Mouse (Mus musculus) liver, postnatal 0 days (tissue): ENCODE measurements at regions not wholly inside any gene's neighbourhood (a gene's known extent, or its start where the extent isn't known, plus 50 kb on each side); places are given as distances from the start of the nearest gene placed in this dataset.

ENCODE experiments used
- ATAC-seq: fragments of 200-750 bp; cut with Nextera tagmentation; 2 replicates; pipeline ENCODE4 v1.8.0; 2017; ENCODE audit warnings: mild to moderate bottlenecking, moderate library complexity
- DNase-seq: peaks from one replicate; pipeline ENCODE4 v3.0.0-alpha.2; 2016
- H3K27ac ChIP-seq: fragments of 300-500 bp; sonication (generic); 2 replicates; pipeline ENCODE4 v1.5.1; 2014; ENCODE audit warnings: antibody characterized with exemption, moderate library complexity, mild to moderate bottlenecking, low read depth
- H3K27me3 ChIP-seq: fragments of 300-500 bp; sonication (generic); 2 replicates; pipeline ENCODE4 v1.6.1; 2014; ENCODE audit warnings: low read length, control low read depth, mixed read lengths; ENCODE audit not compliant: insufficient read depth
- H3K36me3 ChIP-seq: fragments of 300-500 bp; sonication (generic); replicated peaks from 2 replicates; pipeline ENCODE4 v1.6.1; 2014; ENCODE audit warnings: mild to moderate bottlenecking, control low read depth, low read length, moderate library complexity, mixed read lengths; ENCODE audit not compliant: insufficient read depth
- H3K4me1 ChIP-seq: fragments of 300-500 bp; sonication (generic); 2 replicates; pipeline ENCODE4 v1.6.1; 2014; ENCODE audit warnings: antibody characterized with exemption, mild to moderate bottlenecking, control low read depth; ENCODE audit not compliant: insufficient read depth
- H3K4me2 ChIP-seq: fragments of 300-500 bp; sonication (generic); 2 replicates; pipeline ENCODE4 v1.6.1; 2014; ENCODE audit warnings: low read depth, mild to moderate bottlenecking, low read length, moderate library complexity, mixed read lengths
- H3K4me3 ChIP-seq: fragments of 300-500 bp; sonication (generic); 2 replicates; pipeline ENCODE4 v1.5.1; 2014; ENCODE audit warnings: low read depth, low read length
- H3K9ac ChIP-seq: fragments of 300-500 bp; sonication (generic); replicated peaks from 2 replicates; pipeline ENCODE4 v1.6.1; 2014; ENCODE audit warnings: mild to moderate bottlenecking, moderate library complexity
- H3K9me3 ChIP-seq: fragments of 300-500 bp; sonication (generic); 2 replicates; pipeline ENCODE4 v1.6.1; 2016; ENCODE audit warnings: mild to moderate bottlenecking, control low read depth, low read length, mixed read lengths
- CTCF ChIP-seq: sonication (generic); IDR thresholded peaks from 2 replicates; pipeline ENCODE4 v1.5.1; 2016; ENCODE audit warnings: antibody characterized with exemption, low read depth
- EP300 ChIP-seq: IDR thresholded peaks from 2 replicates; pipeline ENCODE4 v1.6.1; 2016; ENCODE audit warnings: antibody characterized with exemption, low read depth, mild to moderate bottlenecking
- WGBS: fragments of 180-500 bp; shearing (Covaris S2); extraction: QIAGEN DNeasy Blood & Tissue Kit; methylation state at CpG from one replicate; pipeline ENCODE4 v1.1.7; 2014; ENCODE audit not compliant: insufficient replicate concordance; 5-methylcytosine and 5-hydroxymethylcytosine counted together

DNA sequence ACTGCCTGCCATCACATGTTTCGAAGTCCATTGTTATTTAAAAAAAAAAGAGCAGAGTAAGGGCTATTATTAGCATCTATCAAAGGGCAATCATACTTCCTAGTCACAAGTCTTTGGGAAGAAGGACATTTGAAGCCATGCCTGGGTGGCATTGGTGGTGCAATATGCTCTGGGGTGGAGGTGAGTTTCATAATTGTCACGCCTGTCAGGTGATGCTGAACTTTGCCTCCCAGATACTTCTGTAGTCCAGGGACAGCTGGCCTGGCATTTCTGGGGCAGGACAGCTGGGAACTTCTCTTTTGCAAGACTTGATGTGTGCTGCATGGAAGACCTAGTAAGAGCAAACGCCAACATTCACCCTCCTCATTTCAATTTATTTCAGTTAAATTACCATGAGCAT is 161.0 kb upstream of the Jun start:
- no peak overlapping the region for H3K27ac ChIP-seq
- H3K4me1 ChIP-seq, result peaks cover 10% of the 10 kb centered on the region
- ATAC-seq (peak; percentile 57), DNase-seq (no peak)
- no peaks in the 10 kb centered on the region for H3K27me3 ChIP-seq
- H3K9ac ChIP-seq, result no peak overlapping the region
- WGBS, result 63% methylated on average over 3 of the region's 3 CpGs
- no peak overlapping the region for H3K4me2 ChIP-seq
- H3K4me3 ChIP-seq, result no peak overlapping the region
- H3K9me3 ChIP-seq, result no peaks in the 10 kb centered on the region
- H3K36me3 ChIP-seq, result no peaks in the 10 kb centered on the region
- TF ChIP-seq CTCF (no peak), EP300 (no peak; the same call in 1 of the 2 replicates)

DNA sequence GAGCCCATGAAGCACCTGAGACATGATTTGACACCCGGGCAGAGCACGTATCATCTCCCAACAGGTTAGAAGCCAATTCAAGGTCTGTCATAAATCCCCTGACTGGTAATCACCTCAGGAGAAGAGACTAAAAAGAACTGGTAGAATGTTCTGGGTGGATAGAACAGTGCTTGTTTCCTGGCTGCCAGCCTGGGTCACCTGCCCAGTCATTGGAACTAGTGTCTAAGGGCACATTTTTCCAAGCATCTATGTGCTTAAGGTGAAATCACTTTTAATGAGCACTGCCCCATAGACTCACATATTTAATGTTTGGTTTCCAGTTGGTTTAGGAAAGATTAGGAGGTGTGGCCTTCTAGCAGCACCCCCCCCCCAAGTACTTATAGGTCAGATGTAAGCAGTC is 162.0 kb upstream of the Jun start:
- 89% methylated on average over 2 of the region's 2 CpGs for WGBS
- Histone ChIP-seq H3K4me3 (no peak overlapping the region), H3K9me3 (no peaks in the 10 kb centered on the region), H3K9ac (no peak overlapping the region), H3K4me2 (no peak overlapping the region), H3K36me3 (no peaks in the 10 kb centered on the region), H3K4me1 (peaks cover 10% of the 10 kb centered on the region), H3K27ac (no peak overlapping the region), H3K27me3 (no peaks in the 10 kb centered on the region)
- TF ChIP-seq EP300 (no peak), CTCF (no peak)
- DNase-seq, result no peak
- no peak for ATAC-seq

DNA sequence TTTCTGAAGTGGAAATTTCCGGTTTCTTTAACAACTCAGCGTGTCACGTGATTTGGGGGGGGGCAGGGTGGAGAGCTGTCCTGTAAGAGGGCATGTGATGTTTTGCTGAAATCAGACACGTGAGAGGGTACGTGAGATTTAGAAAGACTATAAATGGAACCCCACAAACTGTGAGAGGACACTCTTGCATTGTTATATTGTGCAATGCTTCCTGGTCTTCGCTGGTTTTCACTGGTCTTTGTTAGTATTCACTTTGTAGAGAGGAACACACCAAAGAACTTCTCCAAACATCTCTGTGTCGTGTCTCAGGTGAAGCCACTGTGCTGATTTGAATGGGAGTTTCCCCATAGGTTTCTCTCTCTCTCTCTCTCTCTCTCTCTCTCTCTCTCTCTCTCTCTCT is 163.2 kb upstream of the Jun start:
- ATAC-seq (peak; percentile 73), DNase-seq (peak; percentile 67)
- no peaks in the 10 kb centered on the region for H3K36me3 ChIP-seq
- 49% methylated on average over 7 of the region's 7 CpGs for WGBS
- H3K4me3 ChIP-seq, result no peak overlapping the region
- TF ChIP-seq CTCF, result no peak
- TF ChIP-seq EP300, result no peak
- no peaks in the 10 kb centered on the region for H3K9me3 ChIP-seq
- peak overlapping the region; percentile 74 for H3K27ac ChIP-seq
- H3K27me3 ChIP-seq, result no peaks in the 10 kb centered on the region
- peaks cover 10% of the 10 kb centered on the region for H3K4me1 ChIP-seq
- H3K9ac ChIP-seq, result no peak overlapping the region
- no peak overlapping the region for H3K4me2 ChIP-seq

DNA sequence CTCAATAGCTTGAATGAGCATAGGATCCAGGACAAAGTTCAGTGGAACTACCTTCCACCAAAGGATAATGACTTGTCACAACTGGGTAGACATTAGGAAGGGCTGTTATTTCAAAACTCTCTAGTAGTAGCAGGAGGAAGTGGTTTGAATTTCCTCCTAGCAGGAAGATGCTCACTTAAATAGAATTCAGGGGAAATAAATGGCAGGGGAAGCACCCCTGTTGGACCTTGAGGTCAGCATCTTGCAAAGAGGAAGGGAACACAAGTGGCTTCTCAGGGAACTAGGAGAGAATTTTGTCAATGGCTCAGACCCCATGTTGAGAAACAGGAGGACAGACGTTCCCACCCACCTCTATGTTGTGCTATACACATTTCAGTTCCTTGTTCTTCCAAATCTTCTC is 178.4 kb upstream of the Jun start:
- Histone ChIP-seq H3K27ac (no peak overlapping the region), H3K9me3 (no peaks in the 10 kb centered on the region), H3K36me3 (no peaks in the 10 kb centered on the region), H3K27me3 (no peaks in the 10 kb centered on the region), H3K4me2 (no peak overlapping the region), H3K9ac (no peak overlapping the region), H3K4me1 (no peaks in the 10 kb centered on the region), H3K4me3 (no peak overlapping the region)
- DNase-seq, result no peak
- no peak for TF ChIP-seq CTCF
- ATAC-seq, result peak; percentile 19; the same call in 1 of the 2 replicates
- 44% methylated on average over 1 of the region's 1 CpGs for WGBS

DNA sequence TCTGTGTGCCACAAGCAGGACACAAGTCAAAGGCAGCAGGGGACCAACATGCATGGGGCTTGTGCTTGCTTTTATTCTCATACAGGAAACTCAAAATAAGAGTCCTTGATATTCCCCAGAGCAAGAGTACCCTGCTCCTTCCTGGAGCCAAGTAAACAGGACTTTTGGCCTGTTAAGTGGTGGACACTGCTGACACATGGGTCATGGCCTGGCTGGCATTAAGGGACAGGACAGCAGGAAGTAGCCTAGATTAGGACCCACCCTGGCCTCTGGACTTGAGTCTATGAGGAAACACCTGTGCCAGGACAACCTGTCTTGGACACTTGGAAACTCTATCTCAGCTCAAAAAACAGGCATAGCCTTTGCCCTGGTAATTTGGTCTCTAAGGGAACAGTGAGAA is 181.0 kb upstream of the Jun start:
- Histone ChIP-seq H3K9me3 (no peaks in the 10 kb centered on the region), H3K36me3 (no peaks in the 10 kb centered on the region), H3K9ac (no peak overlapping the region), H3K4me3 (no peak overlapping the region), H3K27ac (no peak overlapping the region), H3K4me2 (no peak overlapping the region), H3K4me1 (no peaks in the 10 kb centered on the region), H3K27me3 (no peaks in the 10 kb centered on the region)
- TF ChIP-seq EP300, result no peak; the same call in 1 of the 2 replicates
- no peak for TF ChIP-seq CTCF
- DNase-seq, result no peak
- ATAC-seq, result no peak

DNA sequence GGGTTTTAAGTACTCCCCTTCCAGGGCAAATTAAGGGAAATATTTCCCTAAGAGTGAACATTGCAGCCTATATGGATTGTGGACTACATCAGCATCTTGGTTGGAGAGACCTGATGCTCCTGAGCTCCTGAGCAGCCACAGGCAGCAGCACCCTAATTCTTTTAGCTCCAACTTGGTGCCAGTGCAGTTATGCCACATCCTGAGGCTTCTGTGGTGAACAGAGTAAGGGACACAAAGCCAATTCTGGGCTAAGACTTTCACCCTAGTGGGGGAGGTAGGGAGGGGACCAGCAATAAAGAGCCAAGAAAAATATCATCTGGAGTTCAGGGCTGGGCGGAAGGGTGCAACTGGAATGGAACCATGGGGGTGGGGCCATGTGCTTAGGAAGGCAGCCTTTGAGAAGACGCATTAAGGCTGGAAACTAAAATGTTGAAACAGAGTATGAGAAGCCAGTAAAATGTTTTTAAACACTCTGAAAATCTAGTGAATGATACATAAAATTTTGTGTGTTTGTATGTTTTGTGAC is 182.1 kb upstream of the Jun start:
- DNase-seq, result no peak
- no peaks in the 10 kb centered on the region for H3K4me1 ChIP-seq
- H3K27ac ChIP-seq, result no peak overlapping the region
- no peaks in the 10 kb centered on the region for H3K27me3 ChIP-seq
- no peaks in the 10 kb centered on the region for H3K9me3 ChIP-seq
- H3K4me3 ChIP-seq, result no peak overlapping the region
- ATAC-seq, result no peak
- no peak overlapping the region for H3K4me2 ChIP-seq
- H3K9ac ChIP-seq, result no peak overlapping the region
- 81% methylated on average over 2 of the region's 2 CpGs for WGBS
- no peaks in the 10 kb centered on the region for H3K36me3 ChIP-seq
- TF ChIP-seq EP300 (no peak), CTCF (no peak)

DNA sequence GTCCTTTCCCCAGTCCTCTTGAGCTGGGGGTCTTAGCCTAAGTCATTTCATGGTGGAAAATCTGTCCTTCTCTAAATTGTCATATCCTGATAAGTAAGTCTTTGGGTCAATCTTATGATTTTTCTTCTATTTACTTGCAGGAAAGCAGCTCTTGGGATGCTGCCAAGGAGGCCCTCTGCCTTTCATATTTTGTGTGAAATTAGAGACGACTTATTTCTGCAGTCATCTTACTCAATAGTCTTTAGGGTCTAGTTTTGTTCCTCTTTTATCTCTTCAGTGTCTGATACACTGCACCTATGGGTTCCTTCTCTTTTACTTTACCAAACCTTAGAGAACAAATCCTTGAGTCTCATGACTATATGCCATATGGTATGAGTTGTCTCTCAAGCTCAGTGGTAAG is 196.0 kb upstream of the Jun start:
- peaks cover 2% of the 10 kb centered on the region; the same call in 1 of the 2 replicates for H3K4me1 ChIP-seq
- no peak overlapping the region for H3K9ac ChIP-seq
- no peak for DNase-seq
- H3K4me2 ChIP-seq, result no peak overlapping the region
- H3K27ac ChIP-seq, result no peak overlapping the region
- ATAC-seq, result no peak
- H3K4me3 ChIP-seq, result no peak overlapping the region
- H3K9me3 ChIP-seq, result no peaks in the 10 kb centered on the region
- H3K27me3 ChIP-seq, result no peaks in the 10 kb centered on the region
- no peaks in the 10 kb centered on the region for H3K36me3 ChIP-seq
- TF ChIP-seq EP300, result no peak
- no peak for TF ChIP-seq CTCF
- WGBS, result 28% methylated on average over 1 of the region's 1 CpGs
